Mouse (Mus musculus) limb, embryonic 10.5 days (tissue): ENCODE data around the gene Rcc2. TPM values are rescaled to one million over a fixed set of nuclear protein-coding genes. Genes with fewer than 3 reads are reported as not detected.

ENCODE experiments used
- DNase-seq: peaks from one replicate; pipeline ENCODE4 v3.0.0-alpha.2; 2017; ENCODE audit warnings: low spot score
- H3K27ac ChIP-seq: fragments of 300-500 bp; sonication (generic); 2 replicates; pipeline ENCODE4 v1.5.1; 2016; ENCODE audit warnings: mild to moderate bottlenecking
- H3K27me3 ChIP-seq: fragments of 300-500 bp; sonication (generic); 2 replicates; pipeline ENCODE4 v1.6.1; 2016; ENCODE audit warnings: low read depth, mild to moderate bottlenecking; ENCODE audit not compliant: poor library complexity, severe bottlenecking
- H3K36me3 ChIP-seq: fragments of 300-500 bp; sonication (generic); 2 replicates; pipeline ENCODE4 v1.6.1; 2016; ENCODE audit warnings: mild to moderate bottlenecking, moderate library complexity
- H3K4me1 ChIP-seq: fragments of 300-500 bp; sonication (generic); 2 replicates; pipeline ENCODE4 v1.6.1; 2016
- H3K4me3 ChIP-seq: fragments of 300-500 bp; sonication (generic); 2 replicates; pipeline ENCODE4 v1.5.1; 2016; ENCODE audit warnings: mild to moderate bottlenecking, moderate library complexity
- H3K9me3 ChIP-seq: fragments of 300-500 bp; sonication (generic); replicated peaks from 2 replicates; pipeline ENCODE4 v1.6.1; 2016; ENCODE audit warnings: mild to moderate bottlenecking
- WGBS: fragments of 180-500 bp; shearing (Covaris S2); methylation state at CpG from one replicate; pipeline ENCODE4 v1.1.7; 2016; 5-methylcytosine and 5-hydroxymethylcytosine counted together
- microRNA-seq: library from miRNA; unstranded; fragments of <30 nt; microRNA quantifications from one replicate; pipeline ENCODE4, GENCODE M21; 2017
- polyA plus RNA-seq: library from polyadenylated mRNA; unstranded; fragments of >200 nt; fragmentation: Nextera tagmentation; extraction: Ambion mirVana; gene quantifications from 2 replicates; pipeline ENCODE4 v1.2.1, GENCODE M21; 2016

Gene Rcc2
- polyA plus RNA-seq, 1 experiment from 2014 or later, result 70.6 TPM

GRCm38 (mm10) chr4:140755811-140756210 lies 55.5 kb downstream of the Rcc2 start:
- H3K4me3 ChIP-seq, result no peak overlapping the region
- H3K4me1 ChIP-seq, result peaks cover 44% of the 10 kb centered on the region
- no peaks in the 10 kb centered on the region for H3K9me3 ChIP-seq
- 80% methylated on average over 3 of the region's 3 CpGs for WGBS
- H3K27me3 ChIP-seq, result peaks cover 10% of the 10 kb centered on the region; the same call in 1 of the 2 replicates
- no peaks in the 10 kb centered on the region for H3K36me3 ChIP-seq
- no peak overlapping the region for H3K27ac ChIP-seq
- no peak for DNase-seq

- Histone ChIP-seq H3K9me3 (no peaks in the 10 kb centered on the region), H3K4me3 (no peak overlapping the region), H3K36me3 (no peaks in the 10 kb centered on the region), H3K27ac (no peak overlapping the region), H3K4me1 (peaks cover 29% of the 10 kb centered on the region), H3K27me3 (no peaks in the 10 kb centered on the region; the same call in 1 of the 2 replicates)
- 89% methylated on average over 7 of the region's 7 CpGs for WGBS
- DNase-seq, result no peak
Measured at GRCm38 (mm10) chr4:140761601-140762000, 61.3 kb downstream of the Rcc2 start.

GRCm38 (mm10) chr4:140763158-140763557 lies 62.8 kb downstream of the Rcc2 start:
- Histone ChIP-seq H3K27ac (no peak overlapping the region), H3K27me3 (no peaks in the 10 kb centered on the region; the same call in 1 of the 2 replicates), H3K4me3 (no peak overlapping the region), H3K36me3 (no peaks in the 10 kb centered on the region), H3K4me1 (peaks cover 13% of the 10 kb centered on the region), H3K9me3 (no peaks in the 10 kb centered on the region)
- peak; percentile 81 for DNase-seq
- WGBS, result 11% methylated on average over 9 of the region's 9 CpGs

DNA sequence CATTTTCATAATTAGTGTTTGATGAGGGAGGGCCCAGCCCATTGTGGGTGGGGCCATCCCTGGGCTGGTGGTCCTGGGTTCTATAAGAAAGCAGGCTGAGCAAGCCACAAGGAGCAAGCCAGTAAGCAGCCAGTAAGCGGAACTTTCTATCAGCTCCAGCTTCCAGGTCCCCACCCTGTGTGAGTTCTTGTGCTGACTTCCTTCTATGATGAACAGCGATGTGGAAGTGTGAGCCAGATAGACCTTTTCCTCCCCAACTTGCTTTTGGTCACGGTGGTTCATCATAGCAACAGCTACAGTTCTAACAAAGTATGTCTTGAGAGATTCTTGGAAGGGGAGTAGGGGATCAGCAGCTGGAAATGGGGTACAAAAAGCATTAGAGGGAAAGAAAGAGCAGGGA lies 65.6 kb downstream of the Rcc2 start:
- Histone ChIP-seq H3K27me3 (peaks cover 3% of the 10 kb centered on the region; the same call in 1 of the 2 replicates), H3K4me1 (peaks cover 9% of the 10 kb centered on the region), H3K9me3 (no peaks in the 10 kb centered on the region), H3K27ac (no peak overlapping the region), H3K36me3 (no peaks in the 10 kb centered on the region), H3K4me3 (no peak overlapping the region)
- 80% methylated on average over 3 of the region's 3 CpGs for WGBS
- DNase-seq, result no peak

- WGBS, result 85% methylated on average over 5 of the region's 5 CpGs
- H3K9me3 ChIP-seq, result no peaks in the 10 kb centered on the region
Measured at GRCm38 (mm10) chr4:140768973-140769372, 68.6 kb downstream of the Rcc2 start.

DNA sequence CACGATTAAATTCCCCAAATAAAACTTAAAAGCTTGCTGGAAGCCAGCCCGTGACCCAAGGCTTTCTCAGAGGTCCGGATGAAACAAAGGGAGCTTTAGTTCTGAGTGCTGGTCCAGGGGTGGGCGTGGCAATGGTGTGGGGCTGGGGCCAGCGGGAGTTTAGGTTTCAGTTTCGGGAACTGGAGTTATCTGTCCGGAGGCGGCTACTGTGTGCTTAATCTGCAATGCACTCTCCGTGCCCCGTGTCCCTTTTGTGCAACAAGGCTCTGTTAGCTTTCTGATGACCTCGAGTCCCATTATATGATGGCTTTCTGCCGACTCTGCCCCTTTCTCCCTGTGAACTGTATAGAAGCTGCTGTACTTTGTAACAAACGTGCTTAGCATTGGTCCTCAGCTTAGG lies 70.1 kb downstream of the Rcc2 start:
- 26% methylated on average over 13 of the region's 13 CpGs for WGBS
- Histone ChIP-seq H3K9me3 (no peaks in the 10 kb centered on the region), H3K27ac (no peak overlapping the region; the same call in 1 of the 2 replicates), H3K4me3 (peak overlapping the region; percentile 31), H3K27me3 (peaks cover 3% of the 10 kb centered on the region; the same call in 1 of the 2 replicates), H3K4me1 (peaks cover 12% of the 10 kb centered on the region), H3K36me3 (no peaks in the 10 kb centered on the region)
- DNase-seq, result no peak

More at GRCm38 (mm10) chr4:140768973-140769372, 68.6 kb downstream of the Rcc2 start:
- Histone ChIP-seq H3K4me1 (peaks cover 12% of the 10 kb centered on the region), H3K27ac (no peak overlapping the region), H3K4me3 (no peak overlapping the region), H3K27me3 (peaks cover 3% of the 10 kb centered on the region; the same call in 1 of the 2 replicates), H3K36me3 (no peaks in the 10 kb centered on the region)
- DNase-seq, result no peak

GRCm38 (mm10) chr4:140771091-140771490 lies 70.8 kb downstream of the Rcc2 start:
- whole genome bisulfite sequencing, result 49% methylated on average over 4 of the region's 4 CpGs
- Histone ChIP-seq H3K4me3 (no peak overlapping the region), H3K27ac (no peak overlapping the region), H3K4me1 (peaks cover 12% of the 10 kb centered on the region), H3K9me3 (no peaks in the 10 kb centered on the region), H3K36me3 (no peaks in the 10 kb centered on the region), H3K27me3 (peaks cover 3% of the 10 kb centered on the region; the same call in 1 of the 2 replicates)
- DNase-seq, result no peak

Small RNAs within 50 kb of the gene (microRNA-seq; reads per million reads assigned to microRNA genes)
- gene Gm23045, result not detected
- gene Gm25951, result not detected

Other genes starting within 250 kb of the Rcc2 start
- gene Arhgef10l, start 34.5 kb upstream of the Rcc2 start, polyA plus RNA-seq, result 13.2 and 17.1 TPM in 2 replicates
- not detected in 2 replicates for gene Padi6, start 42.1 kb downstream of the Rcc2 start, polyA plus RNA-seq
- 0.08 TPM in 1 of 2 replicates, not detected in the other for gene Padi4, start 73.7 kb downstream of the Rcc2 start, polyA plus RNA-seq
- 1.3 and 1.5 TPM in 2 replicates for gene Padi3, start 110.1 kb downstream of the Rcc2 start, polyA plus RNA-seq
- gene Padi1, start 145.2 kb downstream of the Rcc2 start, polyA plus RNA-seq, result 0.36 and 0.44 TPM in 2 replicates
- 0.05 and 0.33 TPM in 2 replicates for gene Padi2, start 205.8 kb downstream of the Rcc2 start, polyA plus RNA-seq